Mouse (Mus musculus): ENCODE results near the gene Otud7b. TPM values are rescaled to one million over a fixed set of nuclear protein-coding genes. Genes with fewer than 3 reads are reported as not detected.

Gene Otud7b
- 8.3 and 9.8 TPM in 2 replicates for polyA plus RNA-seq (2015; fragmentation: Nextera tagmentation; extraction: Ambion mirVana)

DNA sequence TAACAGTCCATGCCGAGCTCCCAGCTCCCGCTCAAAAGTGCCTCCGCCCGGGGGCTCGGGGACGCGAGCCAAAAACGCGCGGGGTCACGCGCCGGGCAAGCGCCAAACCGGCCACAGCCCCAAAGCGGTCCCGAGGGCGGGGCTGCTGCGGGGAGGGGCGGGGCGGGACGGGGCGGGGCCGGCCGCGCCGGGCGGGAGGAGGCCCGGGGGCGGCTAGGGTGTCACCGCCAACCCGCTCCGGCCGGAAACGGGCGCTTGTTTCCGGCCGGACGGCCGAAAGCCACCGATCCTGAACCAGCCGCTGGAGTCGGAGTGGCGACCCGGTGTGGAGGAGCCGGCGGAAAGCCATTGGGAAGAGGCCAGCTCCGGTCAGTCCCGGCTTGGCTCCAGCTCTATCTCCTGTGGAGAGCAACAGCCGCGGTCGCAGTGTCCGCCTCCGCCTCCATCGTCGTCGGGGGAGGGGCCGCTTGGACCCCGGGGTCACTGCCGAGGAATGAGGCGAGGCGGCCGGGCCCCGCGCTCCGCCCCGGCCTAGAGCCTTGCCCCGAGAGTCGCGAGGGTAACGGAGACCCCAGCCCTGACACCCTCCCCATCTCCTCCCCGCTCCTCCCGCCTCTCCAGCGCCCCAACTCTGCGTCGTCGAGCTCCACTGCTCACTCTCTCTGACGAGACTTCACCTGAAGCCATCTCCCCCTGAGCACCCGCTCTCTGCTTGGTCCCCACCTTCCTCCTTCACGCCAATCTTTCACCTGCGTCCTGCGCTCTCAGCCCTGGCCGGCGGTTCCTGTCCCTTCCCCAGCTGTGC, at the start of gene Otud7b:
Gene Otud7b (plus strand): TSS at position 267 of the 805 bp plus-strand sequence.
- Histone ChIP-seq H3K36me3 (no peaks in the 10 kb centered on the region), H3K4me3 (peak within 1 kb of the TSS; percentile 90), H3K27me3 (no peaks in the 10 kb centered on the region), H3K9ac (replicated peaks) (peak within 1 kb of the TSS; percentile 86), H3K27ac (replicated peaks) (peak within 1 kb of the TSS; percentile 68), H3K4me2 (replicated peaks) (peak within 1 kb of the TSS; percentile 81), H3K4me1 (peaks cover 30% of the 10 kb centered on the region), H3K9me3 (no peaks in the 10 kb centered on the region)
- peak; percentile 88 for ATAC-seq (replicated peaks)
- under 1% methylated on average over 84 of the region's 84 CpGs for WGBS

DNA sequence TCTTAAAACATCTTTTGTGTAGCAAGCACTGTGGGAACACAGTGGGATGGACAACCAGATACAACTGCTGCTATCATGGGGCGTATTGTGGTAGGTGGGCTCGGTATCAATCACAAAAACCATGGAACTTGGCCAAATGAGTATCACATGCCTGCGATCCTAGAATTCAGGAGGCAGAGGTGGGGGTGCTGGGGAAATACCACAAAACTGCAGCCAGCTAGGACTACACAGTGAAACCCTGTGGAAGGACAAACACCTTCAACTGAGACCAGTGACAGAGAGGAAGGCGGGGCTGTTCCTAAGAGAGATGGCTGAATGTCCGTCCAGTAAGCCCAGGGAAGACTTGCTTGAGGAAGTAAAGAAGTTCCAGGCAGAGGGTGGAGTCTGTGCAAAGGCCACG, 49.0 kb upstream of the Otud7b start:
- ATAC-seq (replicated peaks) = no peak

GRCm38 (mm10) chr3:96056031-96056430, 48.3 kb upstream of the Otud7b start:
- peaks cover 11% of the 10 kb centered on the region; the same call in 1 of the 2 replicates for H3K36me3 ChIP-seq
- no peaks in the 10 kb centered on the region for H3K9me3 ChIP-seq
- no peak overlapping the region for H3K27ac ChIP-seq (replicated peaks)
- H3K4me1 ChIP-seq = peaks cover 28% of the 10 kb centered on the region
- no peak overlapping the region for H3K4me2 ChIP-seq (replicated peaks)
- no peak overlapping the region for H3K4me3 ChIP-seq
- ATAC-seq (replicated peaks) = no peak
- H3K9ac ChIP-seq (replicated peaks) = no peak overlapping the region
- H3K27me3 ChIP-seq = no peaks in the 10 kb centered on the region
- WGBS = 86% methylated on average over 4 of the region's 4 CpGs

More for the DNA sequence above, 49.0 kb upstream of the Otud7b start:
- H3K4me3 ChIP-seq = no peak overlapping the region
- H3K36me3 ChIP-seq = peaks cover 13% of the 10 kb centered on the region; the same call in 1 of the 2 replicates
- no peak overlapping the region for H3K9ac ChIP-seq (replicated peaks)
- 89% methylated on average over 6 of the region's 6 CpGs for WGBS
- no peak overlapping the region for H3K27ac ChIP-seq (replicated peaks)
- no peaks in the 10 kb centered on the region for H3K9me3 ChIP-seq
- H3K27me3 ChIP-seq = no peaks in the 10 kb centered on the region
- peaks cover 28% of the 10 kb centered on the region for H3K4me1 ChIP-seq
- H3K4me2 ChIP-seq (replicated peaks) = no peak overlapping the region

DNA sequence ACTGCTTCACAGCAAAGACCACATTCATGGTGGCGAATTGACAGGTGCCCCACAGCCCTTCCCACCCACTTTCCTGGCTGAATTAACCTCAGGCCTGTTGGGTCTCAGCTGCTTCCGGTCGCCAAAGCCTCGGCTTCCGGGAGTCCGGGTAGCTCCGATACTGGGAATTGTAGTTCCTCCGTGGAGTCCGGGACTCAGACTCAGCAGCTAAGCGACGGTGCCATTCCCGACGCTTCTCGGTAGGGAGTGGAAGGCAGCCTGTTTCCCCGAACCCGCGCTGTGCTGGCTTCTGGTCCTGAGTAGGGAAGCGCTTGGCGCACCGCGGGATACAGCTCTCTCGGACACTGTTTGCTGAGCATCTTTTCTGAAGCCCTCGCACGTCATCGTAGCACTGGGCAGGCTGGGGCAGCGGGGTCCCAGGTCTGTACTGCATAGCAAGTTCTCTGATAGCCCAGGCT, 46.6 kb upstream of the Otud7b start:
- Histone ChIP-seq H3K4me1 (peaks cover 25% of the 10 kb centered on the region), H3K9ac (replicated peaks) (peak overlapping the region; percentile 81), H3K27me3 (no peaks in the 10 kb centered on the region), H3K9me3 (no peaks in the 10 kb centered on the region), H3K27ac (replicated peaks) (peak overlapping the region; percentile 94), H3K4me3 (peak overlapping the region; percentile 84), H3K36me3 (peaks cover 8% of the 10 kb centered on the region; the same call in 1 of the 2 replicates), H3K4me2 (replicated peaks) (peak overlapping the region; percentile 76)
- WGBS = under 1% methylated on average over 26 of the region's 26 CpGs
- peak; percentile 98 for ATAC-seq (replicated peaks)

DNA sequence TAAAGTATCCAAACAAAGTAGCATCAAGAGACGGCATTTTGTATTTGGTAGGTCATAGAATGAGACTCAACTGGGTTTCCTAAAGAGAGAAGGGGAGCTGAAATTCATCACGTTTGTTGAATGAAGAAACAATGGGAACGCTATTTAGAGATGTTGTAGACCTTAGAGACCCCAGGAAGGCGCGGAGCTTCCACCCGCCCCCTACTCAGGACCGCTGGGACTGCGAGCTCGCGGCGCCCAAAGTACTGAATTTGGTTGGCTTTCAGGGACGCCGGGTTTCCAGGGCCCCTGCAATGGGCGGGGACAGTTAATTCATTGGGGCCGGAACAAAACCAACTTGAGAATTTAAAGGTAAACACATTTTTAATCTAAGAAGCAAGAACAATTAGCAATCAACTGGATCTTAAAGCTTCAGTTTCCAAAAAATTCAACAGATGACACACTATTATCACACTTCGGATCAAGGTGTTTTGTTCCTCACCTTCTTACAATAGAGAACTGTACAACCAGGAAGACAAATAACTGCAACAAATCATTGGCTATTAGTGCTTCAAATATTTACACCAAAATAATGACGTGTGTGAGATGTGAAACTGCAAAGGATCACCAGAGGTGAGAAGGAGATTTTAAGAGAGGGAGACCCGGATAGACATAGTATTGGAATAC, 46.0 kb upstream of the Otud7b start, which contains the start of gene Vps45:
Gene Vps45 (minus strand): TSS at position 236 of the 666 bp plus-strand sequence.
- Histone ChIP-seq H3K27me3 (no peaks in the 10 kb centered on the region), H3K9me3 (no peaks in the 10 kb centered on the region), H3K4me2 (replicated peaks) (peak within 1 kb of the TSS; percentile 76), H3K27ac (replicated peaks) (peak within 1 kb of the TSS; percentile 94), H3K36me3 (peaks cover 6% of the 10 kb centered on the region; the same call in 1 of the 2 replicates), H3K4me1 (peaks cover 25% of the 10 kb centered on the region), H3K9ac (replicated peaks) (peak within 1 kb of the TSS; percentile 81), H3K4me3 (peak within 1 kb of the TSS; percentile 84)
- ATAC-seq (replicated peaks) = peak; percentile 84
- WGBS = 2% methylated on average over 18 of the region's 18 CpGs

GRCm38 (mm10) chr3:96060146-96060545, 44.2 kb upstream of the Otud7b start:
- Histone ChIP-seq H3K4me1 (peaks cover 25% of the 10 kb centered on the region), H3K4me2 (replicated peaks) (no peak overlapping the region), H3K27ac (replicated peaks) (no peak overlapping the region), H3K36me3 (peaks cover 5% of the 10 kb centered on the region; the same call in 1 of the 2 replicates), H3K9me3 (no peaks in the 10 kb centered on the region), H3K9ac (replicated peaks) (no peak overlapping the region), H3K4me3 (no peak overlapping the region), H3K27me3 (no peaks in the 10 kb centered on the region)
- WGBS = 83% methylated on average over 1 of the region's 1 CpGs
- ATAC-seq (replicated peaks) = no peak

DNA sequence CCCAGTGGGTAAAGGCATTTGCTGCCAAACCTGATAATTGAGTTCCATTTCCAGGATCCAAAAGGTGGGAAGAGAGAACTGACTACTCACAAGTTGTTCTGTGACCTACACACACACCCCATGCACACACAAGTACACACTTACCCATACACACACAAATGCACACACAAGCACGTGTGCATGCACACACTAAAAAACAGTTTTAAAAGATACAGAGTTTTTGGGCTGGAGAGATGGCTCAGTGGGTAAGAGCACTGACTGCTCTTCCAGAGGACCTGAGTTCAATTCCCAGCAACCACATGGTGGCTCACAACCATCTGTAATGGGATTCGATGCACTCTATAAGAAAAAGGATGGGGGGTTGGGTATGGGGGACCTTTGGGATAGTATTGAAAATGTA, 41.0 kb upstream of the Otud7b start:
- no peak overlapping the region for H3K4me3 ChIP-seq
- H3K36me3 ChIP-seq = no peaks in the 10 kb centered on the region
- no peaks in the 10 kb centered on the region for H3K27me3 ChIP-seq
- H3K4me1 ChIP-seq = peaks cover 8% of the 10 kb centered on the region
- no peak for ATAC-seq (replicated peaks)
- WGBS = 80% methylated on average over 2 of the region's 2 CpGs
- no peaks in the 10 kb centered on the region for H3K9me3 ChIP-seq
- no peak overlapping the region for H3K9ac ChIP-seq (replicated peaks)
- no peak overlapping the region for H3K27ac ChIP-seq (replicated peaks)
- no peak overlapping the region for H3K4me2 ChIP-seq (replicated peaks)

DNA sequence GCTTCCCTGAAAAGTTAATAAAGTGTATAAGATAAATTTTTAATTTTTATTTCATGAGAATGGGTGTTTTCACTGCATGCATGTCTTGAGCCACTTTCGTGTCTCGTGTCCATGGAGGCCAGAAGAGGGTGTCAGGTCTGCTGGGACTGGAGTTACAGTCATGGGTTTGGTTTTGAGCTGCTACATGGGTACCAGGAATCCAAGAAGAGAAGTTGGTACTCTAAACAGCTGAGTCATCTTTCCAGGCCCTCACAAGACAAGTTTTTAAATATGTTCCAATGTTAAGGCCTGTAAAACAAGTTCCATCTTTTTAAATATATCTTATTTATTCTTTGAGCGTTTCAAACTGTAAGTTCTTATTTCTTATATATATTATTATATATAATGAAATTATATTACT, 40.1 kb upstream of the Otud7b start:
- Histone ChIP-seq H3K4me3 (no peak overlapping the region), H3K36me3 (no peaks in the 10 kb centered on the region), H3K4me2 (replicated peaks) (no peak overlapping the region), H3K9me3 (no peaks in the 10 kb centered on the region), H3K9ac (replicated peaks) (no peak overlapping the region), H3K27ac (replicated peaks) (no peak overlapping the region), H3K4me1 (0 out of 2 replicates have a peak, but pooled peaks cover under 1% of the 10 kb centered on the region), H3K27me3 (no peaks in the 10 kb centered on the region)
- WGBS = 87% methylated on average over 3 of the region's 3 CpGs
- ATAC-seq (replicated peaks) = no peak

- 41% methylated on average over 4 of the region's 4 CpGs for WGBS
- Histone ChIP-seq H3K4me2 (replicated peaks) (no peak overlapping the region), H3K27me3 (no peaks in the 10 kb centered on the region), H3K9ac (replicated peaks) (no peak overlapping the region), H3K9me3 (no peaks in the 10 kb centered on the region), H3K36me3 (no peaks in the 10 kb centered on the region), H3K4me3 (no peak overlapping the region), H3K4me1 (no peaks in the 10 kb centered on the region), H3K27ac (replicated peaks) (no peak overlapping the region)
- ATAC-seq (replicated peaks) = no peak
Measured at GRCm38 (mm10) chr3:96065147-96065546, 39.2 kb upstream of the Otud7b start.

GRCm38 (mm10) chr3:96065754-96066375, 38.5 kb upstream of the Otud7b start:
- WGBS = 36% methylated on average over 20 of the region's 20 CpGs
- H3K9ac ChIP-seq (replicated peaks) = no peak overlapping the region
- H3K4me2 ChIP-seq (replicated peaks) = peak overlapping the region; percentile 23; the same call in 1 of the 2 replicates
- H3K27me3 ChIP-seq = no peaks in the 10 kb centered on the region
- H3K9me3 ChIP-seq = no peaks in the 10 kb centered on the region
- no peak for ATAC-seq (replicated peaks)
- no peaks in the 10 kb centered on the region for H3K36me3 ChIP-seq
- no peaks in the 10 kb centered on the region for H3K4me1 ChIP-seq
- H3K27ac ChIP-seq (replicated peaks) = no peak overlapping the region
- H3K4me3 ChIP-seq = no peak overlapping the region

- no peak overlapping the region for H3K9ac ChIP-seq (replicated peaks)
- WGBS = 85% methylated on average over 5 of the region's 5 CpGs
- ATAC-seq (replicated peaks) = no peak
- no peak overlapping the region for H3K27ac ChIP-seq (replicated peaks)
- H3K4me3 ChIP-seq = no peak overlapping the region
- H3K9me3 ChIP-seq = no peaks in the 10 kb centered on the region
- no peak overlapping the region for H3K4me2 ChIP-seq (replicated peaks)
- no peaks in the 10 kb centered on the region for H3K27me3 ChIP-seq
- no peaks in the 10 kb centered on the region for H3K4me1 ChIP-seq
- H3K36me3 ChIP-seq = no peaks in the 10 kb centered on the region
Measured at GRCm38 (mm10) chr3:96066741-96067140, 37.6 kb upstream of the Otud7b start.

- no peak for ATAC-seq (replicated peaks)
- H3K9me3 ChIP-seq = no peaks in the 10 kb centered on the region
- no peak overlapping the region for H3K4me2 ChIP-seq (replicated peaks)
- no peak overlapping the region for H3K4me3 ChIP-seq
- no peaks in the 10 kb centered on the region for H3K27me3 ChIP-seq
- H3K36me3 ChIP-seq = no peaks in the 10 kb centered on the region
- WGBS = 93% methylated on average over 6 of the region's 6 CpGs
- H3K9ac ChIP-seq (replicated peaks) = no peak overlapping the region
- H3K27ac ChIP-seq (replicated peaks) = no peak overlapping the region
- H3K4me1 ChIP-seq = no peaks in the 10 kb centered on the region
Measured at GRCm38 (mm10) chr3:96069046-96069445, 35.3 kb upstream of the Otud7b start.

All from forebrain, embryonic 15.5 days (tissue).